Mouse (Mus musculus) naive thymus-derived CD4-positive, alpha-beta T cell, adult 2 months (primary cell): ENCODE measurements at regions not wholly inside any gene's neighbourhood (a gene's known extent, or its start where the extent isn't known, plus 50 kb on each side); places are given as distances from the start of the nearest gene placed in this dataset.
A peak's percentile ranks its signal among the peaks of the same experiment; 100 is the strongest.

Experiments
- DNase-seq: peaks from one replicate; pipeline ENCODE4 v3.0.0-alpha.2; 2011; ENCODE audit warnings: low read depth

GRCm38 (mm10) chr17:45341573-45341972 lies 92.0 kb downstream of the Cdc5l start:
- DNase-seq, result no peak

DNA sequence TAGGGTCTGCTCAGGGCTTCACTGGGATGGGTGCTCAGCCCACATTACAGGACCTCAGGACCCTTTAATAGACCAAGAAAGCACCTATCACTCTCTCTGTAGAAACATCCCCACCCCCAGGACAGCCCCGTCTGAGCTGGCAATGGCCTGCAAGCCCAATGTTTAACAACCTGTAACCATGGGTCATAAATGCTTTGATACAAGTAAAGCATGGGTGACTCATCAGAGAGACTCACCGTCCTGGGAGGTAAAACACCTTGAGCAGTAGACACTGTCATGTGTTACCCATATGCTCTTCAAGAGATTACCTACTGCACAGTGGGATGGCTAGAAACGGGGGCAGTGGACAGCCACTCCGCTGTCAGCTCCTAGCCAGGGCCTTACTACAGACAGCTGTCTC lies 92.7 kb downstream of the Cdc5l start:
- DNase-seq, result no peak

- DNase-seq, result no peak
Observed at GRCm38 (mm10) chr17:45339226-45339625, 94.3 kb downstream of the Cdc5l start.

DNA sequence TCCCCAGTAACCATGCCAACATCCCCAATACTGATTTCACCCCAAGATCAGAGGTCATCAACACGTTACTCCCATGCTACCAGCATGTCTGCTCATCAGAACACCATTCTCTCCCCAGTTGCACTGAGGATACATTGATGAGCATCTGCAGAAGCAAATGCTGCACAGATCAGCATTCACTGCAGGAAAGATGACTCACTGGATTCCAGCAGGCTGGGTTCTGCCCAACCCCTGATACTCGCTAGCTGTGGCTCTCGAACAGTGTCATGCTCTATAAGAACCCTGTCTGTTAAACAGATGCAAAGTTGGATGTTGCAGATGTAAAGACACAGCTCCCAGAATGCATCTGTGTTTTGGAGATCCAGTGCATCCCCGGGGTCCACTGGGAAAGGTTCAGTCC lies 95.5 kb downstream of the Cdc5l start:
- no peak for DNase-seq

- DNase-seq, result no peak
Observed at GRCm38 (mm10) chr17:45335586-45336151, 97.9 kb downstream of the Cdc5l start.

DNA sequence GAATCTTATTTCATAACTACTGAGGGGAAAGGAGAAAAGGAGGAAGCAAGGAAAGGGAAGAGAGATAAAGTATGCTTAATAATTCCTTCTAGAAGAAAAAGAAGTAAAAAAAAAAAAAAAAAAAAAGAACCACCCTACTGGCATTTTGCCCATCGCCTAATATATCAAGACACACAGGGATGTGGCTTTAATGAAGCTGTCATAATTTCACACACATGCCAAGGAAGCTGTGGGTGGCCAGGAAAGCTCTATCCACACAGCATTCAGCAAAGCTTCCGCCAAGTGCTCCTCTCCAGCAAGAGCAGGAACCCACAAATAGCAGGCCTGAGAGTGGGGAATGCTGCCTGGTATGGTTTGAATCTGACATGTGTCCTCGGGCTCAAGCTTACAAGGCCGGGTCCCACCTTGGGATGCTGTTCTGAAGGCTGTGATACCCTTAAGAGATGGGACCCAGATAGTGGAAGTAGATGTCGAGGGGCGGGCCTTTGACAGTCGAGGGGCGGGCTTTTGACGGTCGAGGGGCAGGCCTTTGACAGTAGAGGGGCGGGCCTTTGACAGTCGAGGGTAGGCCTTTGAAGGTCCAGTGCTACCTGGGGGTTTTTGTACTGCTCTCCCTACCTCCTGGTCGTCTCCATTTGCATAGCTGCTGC lies 98.7 kb downstream of the Cdc5l start:
- no peak for DNase-seq

GRCm38 (mm10) chr17:45332321-45332720 lies 101.2 kb downstream of the Cdc5l start:
- DNase-seq, result no peak

- no peak for DNase-seq
Observed at GRCm38 (mm10) chr17:45329241-45329640, 104.3 kb downstream of the Cdc5l start.

DNA sequence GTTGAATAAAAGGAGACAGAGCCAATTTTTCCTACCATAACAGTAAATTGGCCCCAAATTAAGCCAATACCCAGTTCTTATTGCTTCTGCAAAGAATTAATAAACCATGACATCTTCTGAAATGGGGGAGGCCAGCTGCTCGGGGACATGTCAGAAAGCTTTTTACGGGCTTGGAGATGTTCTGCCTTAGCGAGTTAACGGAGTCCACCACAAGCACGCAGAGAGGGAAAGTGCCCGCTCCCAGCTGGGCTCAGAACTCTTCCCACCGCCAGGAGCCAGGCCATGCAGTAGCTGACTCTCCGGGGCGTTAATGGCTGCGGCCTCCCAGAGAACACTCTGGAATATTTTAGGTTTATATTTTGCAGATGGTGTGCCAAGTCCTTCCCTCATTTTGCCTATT lies 106.8 kb downstream of the Cdc5l start:
- DNase-seq, result no peak

DNA sequence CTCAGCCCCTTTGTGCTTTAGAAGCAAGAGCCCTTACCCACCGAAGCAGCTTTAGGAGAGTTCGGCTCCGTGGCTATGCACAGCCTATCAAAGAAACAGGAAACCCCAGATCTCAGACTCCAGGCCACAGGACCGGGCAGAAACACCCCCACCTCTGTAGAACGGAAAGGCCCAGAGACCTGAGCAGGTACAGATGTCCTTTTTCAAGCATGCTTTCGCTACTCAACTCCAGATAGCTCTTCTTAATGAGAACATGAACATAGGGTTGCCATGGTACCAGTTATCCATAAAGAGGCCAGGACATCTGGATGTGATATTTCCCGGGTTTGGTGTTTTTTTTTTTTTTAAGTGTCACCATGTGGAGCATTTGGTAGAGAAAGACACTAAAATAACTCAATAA lies 107.4 kb downstream of the Cdc5l start:
- no peak for DNase-seq

- no peak for DNase-seq
Observed at GRCm38 (mm10) chr17:45322842-45323241, 110.7 kb downstream of the Cdc5l start.

- DNase-seq, result peak; percentile 61
Observed at GRCm38 (mm10) chr17:45320074-45320473, 113.5 kb downstream of the Cdc5l start.

- no peak for DNase-seq
Observed at GRCm38 (mm10) chr17:45318211-45319076, 115.1 kb downstream of the Cdc5l start.

DNA sequence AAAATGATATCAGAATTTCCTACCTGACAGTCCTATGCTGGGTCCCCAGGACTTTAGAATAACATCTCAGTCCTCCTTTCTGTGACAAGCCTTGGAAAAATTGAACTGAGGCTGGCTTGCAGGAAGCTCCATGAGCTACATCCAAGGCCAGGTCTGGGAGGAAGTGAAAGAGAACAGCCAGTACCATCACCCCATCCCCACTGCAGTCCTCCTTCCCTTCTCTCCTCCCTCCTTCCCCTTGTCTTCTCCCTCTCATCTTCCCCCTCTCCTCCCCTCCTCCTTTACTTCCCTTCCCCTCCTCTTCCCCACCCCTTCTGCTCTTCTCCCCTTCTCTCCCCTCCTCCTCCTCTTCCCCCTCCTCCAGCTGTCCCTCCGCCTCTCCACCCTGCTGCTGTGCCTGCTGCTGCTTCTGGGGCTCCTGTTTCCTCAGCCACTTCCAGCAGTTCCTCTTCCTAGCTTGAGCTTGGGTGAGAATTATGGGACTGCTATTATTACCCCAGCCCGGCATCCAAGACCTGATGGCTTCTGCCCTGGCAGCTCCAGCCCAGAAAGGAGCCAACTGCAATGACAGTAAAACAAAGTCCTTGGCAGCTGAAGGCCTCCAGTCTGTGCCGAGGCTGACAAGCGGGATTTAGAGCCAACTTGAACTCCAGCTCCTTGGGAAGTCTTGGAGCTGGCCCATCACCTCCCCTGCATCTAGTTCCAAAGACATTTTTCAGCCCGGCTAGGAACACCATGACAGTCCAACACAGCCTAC lies 120.8 kb downstream of the Cdc5l start:
- DNase-seq, result no peak

DNA sequence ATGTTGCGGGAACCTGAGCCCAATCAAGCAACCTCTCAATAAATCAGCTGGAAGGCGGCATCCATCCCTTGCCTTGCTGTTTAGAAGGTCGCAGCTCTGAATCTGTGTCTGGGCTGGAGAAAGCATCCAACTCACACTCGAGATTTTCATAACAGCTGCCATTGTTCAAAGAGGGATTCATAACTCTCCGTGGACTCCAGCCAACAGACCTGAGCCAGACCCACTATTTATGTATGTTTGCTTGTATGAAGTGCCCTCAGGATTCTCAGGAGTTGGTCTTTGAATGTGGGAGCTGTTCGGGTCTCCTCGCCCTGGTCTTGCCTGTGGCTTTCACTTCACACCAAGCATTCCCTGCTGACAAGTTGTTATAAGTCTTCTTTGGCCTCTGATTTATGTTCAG lies 127.0 kb downstream of the Cdc5l start:
- DNase-seq, result no peak

DNA sequence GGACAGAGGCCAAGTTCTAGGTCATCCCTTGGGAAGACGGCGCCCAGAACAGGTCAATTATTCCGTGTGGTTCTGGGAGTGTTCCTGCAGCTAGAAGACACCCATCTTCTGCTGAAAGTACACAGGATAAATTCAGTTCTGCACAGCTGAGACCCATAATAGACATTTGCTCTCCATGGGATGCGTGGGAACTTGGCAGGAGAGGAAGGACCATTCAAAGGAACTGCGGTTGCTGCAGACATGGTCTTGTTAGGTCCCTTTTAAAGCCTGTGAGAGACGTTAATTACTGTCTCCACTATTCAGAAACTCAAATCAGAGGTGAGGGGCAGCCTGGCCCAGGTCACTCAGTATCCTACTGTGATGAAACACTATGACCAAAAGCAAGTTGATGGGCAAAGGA lies 130.4 kb downstream of the Cdc5l start:
- no peak for DNase-seq

DNA sequence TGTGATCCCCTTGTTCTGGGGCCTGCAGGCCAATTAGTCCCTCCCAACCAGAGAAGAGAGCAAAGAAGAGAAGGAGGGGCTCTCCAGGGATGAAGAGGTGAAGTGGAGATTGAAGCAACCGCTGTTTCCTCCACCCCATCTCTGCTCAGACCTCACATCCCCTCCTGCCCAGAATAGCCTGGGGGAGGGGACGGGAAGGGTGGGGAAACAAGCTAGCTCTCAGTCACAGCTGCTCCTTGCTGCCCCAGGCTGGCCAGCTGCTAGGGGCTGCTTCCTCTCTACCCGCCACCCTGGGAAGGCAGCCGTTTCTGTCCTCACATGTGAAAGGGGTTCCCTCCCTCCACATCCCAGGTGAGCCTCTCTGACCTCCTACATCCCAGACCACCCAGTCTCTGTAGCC lies 135.2 kb downstream of the Cdc5l start:
- no peak for DNase-seq

GRCm38 (mm10) chr17:45297860-45298259 lies 135.7 kb downstream of the Cdc5l start:
- DNase-seq, result peak; percentile 22

DNA sequence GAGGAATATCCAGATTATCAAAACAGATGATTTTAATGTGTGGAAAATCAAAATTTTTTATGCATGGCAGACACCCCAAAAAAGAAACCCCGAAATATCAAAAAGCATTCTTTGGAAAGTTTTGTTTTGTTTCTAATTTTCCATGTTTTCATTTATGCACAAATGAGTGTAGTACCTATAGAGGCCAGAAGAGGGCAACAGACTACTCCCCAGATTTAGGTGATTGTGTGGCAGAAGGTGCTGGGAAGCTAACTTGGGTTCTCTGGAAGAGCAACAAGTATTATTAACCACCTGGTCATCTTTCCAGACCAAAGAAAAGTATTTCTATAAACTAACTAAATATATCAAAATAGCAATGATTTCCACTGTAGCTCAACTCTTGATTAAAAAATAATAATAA lies 137.2 kb downstream of the Cdc5l start:
- peak; percentile 44 for DNase-seq

GRCm38 (mm10) chr17:45294886-45295285 lies 138.7 kb downstream of the Cdc5l start:
- DNase-seq, result no peak

GRCm38 (mm10) chr17:45294256-45294865 lies 139.2 kb downstream of the Cdc5l start:
- DNase-seq, result no peak

- DNase-seq, result no peak
Observed at GRCm38 (mm10) chr17:45292883-45293282, 140.7 kb downstream of the Cdc5l start.
